Mouse (Mus musculus) hematopoietic multipotent progenitor cell, adult 10-12 weeks (in vitro differentiated cells): ENCODE results near the gene Gcc1. TPM values are rescaled to one million over a fixed set of nuclear protein-coding genes. Genes with fewer than 3 reads are reported as not detected.

ENCODE experiments used
- polyA plus RNA-seq: library from polyadenylated mRNA; stranded (reverse); fragments of >175 nt; gene quantifications from 2 replicates; pipeline ENCODE4 v1.2.3, GENCODE M21; 2012; ENCODE audit warnings: low replicate concordance

Gene Gcc1
- 12.5 and 21.7 TPM in 2 replicates for polyA plus RNA-seq

GRCm38 (mm10) chr6:28428290-28428689, at the start of gene Gcc1:
Gene Gcc1 (minus strand): TSS chr6:28428390.

GRCm38 (mm10) chr6:28474839-28475238, 46.6 kb upstream of the Gcc1 start, which contains the start of gene Snd1:
Gene Snd1 (plus strand): TSS chr6:28475139.

GRCm38 (mm10) chr6:28449253-28449652, 21.1 kb upstream of the Gcc1 start, which contains the start of gene Pax4:
Gene Pax4 (minus strand): TSS chr6:28449353.

GRCm38 (mm10) chr6:28427096-28427839, 922 bp downstream of the Gcc1 start, which contains the start of gene Fscn3:
Gene Fscn3 (plus strand): TSS chr6:28427789.

GRCm38 (mm10) chr6:28423313-28423712, 4.9 kb downstream of the Gcc1 start, which contains the start of gene Arf5:
Gene Arf5 (plus strand): TSS chr6:28423560.

GRCm38 (mm10) chr6:28397681-28398203, 30.4 kb downstream of the Gcc1 start, which contains the start of gene Zfp800:
Gene Zfp800 (minus strand): TSS chr6:28398005.

Other genes starting within 250 kb of the Gcc1 start
- gene Zfp800, start 30.4 kb downstream of the Gcc1 start, polyA plus RNA-seq = 41.0 and 47.4 TPM in 2 replicates
- 558 and 1,253 TPM in 2 replicates for gene Arf5, start 4.8 kb downstream of the Gcc1 start, polyA plus RNA-seq
- gene Fscn3, start 601 bp downstream of the Gcc1 start, polyA plus RNA-seq = not detected in 2 replicates
- gene Pax4, start 21.0 kb upstream of the Gcc1 start, polyA plus RNA-seq = not detected in 2 replicates
- 46.6 and 61.0 TPM in 2 replicates for gene Snd1, start 46.7 kb upstream of the Gcc1 start, polyA plus RNA-seq